In genomic region chr11:75765161-75765560, GRCm38 (mm10) we compare ENCODE assay signal across 24 mouse cellular contexts. TPM values are rescaled to one million over a fixed set of nuclear protein-coding genes. Genes with fewer than 3 reads are reported as not detected.
"Had no signal": no experiment of that assay in that cellular context is flagged by ENCODE, and none has a peak within 500 bp of the region (broad histone marks: within the 10 kb centered on the region; RNA-seq: fewer than 3 reads in every experiment).

No protein-coding gene starts in this region.

- H3K4me2 ChIP-seq: heart, embryonic 12.5 days; hindbrain, embryonic 13.5 days; hindbrain, embryonic 15.5 days; kidney, embryonic 15.5 days; limb, embryonic 13.5 days; limb, embryonic 15.5 days; liver, embryonic 12.5 days had no signal

- ATAC-seq: hindbrain, postnatal 0 days; intestine, embryonic 16.5 days; liver, embryonic 12.5 days had no signal

- H3K9me3 ChIP-seq: heart, embryonic 12.5 days; hindbrain, embryonic 13.5 days; hindbrain, embryonic 15.5 days; kidney, embryonic 15.5 days; limb, embryonic 13.5 days; limb, embryonic 15.5 days; liver, embryonic 12.5 days had no signal

- H3K27ac ChIP-seq: heart, adult 2 months; hindbrain, embryonic 13.5 days; hindbrain, embryonic 15.5 days; hindbrain, postnatal 0 days; kidney, embryonic 15.5 days; kidney, postnatal 0 days; left cerebral cortex, adult 2 months; limb, embryonic 13.5 days; limb, embryonic 15.5 days; liver, embryonic 12.5 days had no signal

- H3K4me1 ChIP-seq: limb, embryonic 13.5 days had no signal

- DNase-seq: gastrocnemius, postnatal 10 days; gastrocnemius, postnatal 25 days; heart, adult 11 months; heart, adult 2 months; heart, postnatal 10 days; heart, postnatal 36 days; kidney, adult 11 months; kidney, adult 2 months; kidney, adult 9 months; kidney, postnatal 14 days; kidney, postnatal 36 days; layer of hippocampus, adult 9-11 months had no signal

- H3K27me3 ChIP-seq: heart, embryonic 12.5 days; hindbrain, embryonic 13.5 days; hindbrain, embryonic 15.5 days; kidney, embryonic 15.5 days; limb, embryonic 13.5 days; limb, embryonic 15.5 days; liver, embryonic 12.5 days had no signal

- H3K4me3 ChIP-seq: heart, adult 2 months; heart, embryonic 12.5 days; hindbrain, embryonic 13.5 days; hindbrain, embryonic 15.5 days; kidney, embryonic 15.5 days; left cerebral cortex, adult 2 months; limb, embryonic 13.5 days; limb, embryonic 15.5 days; liver, embryonic 12.5 days had no signal

- H3K9ac ChIP-seq: heart, embryonic 12.5 days; hindbrain, embryonic 13.5 days; hindbrain, embryonic 15.5 days; kidney, embryonic 15.5 days; limb, embryonic 13.5 days; limb, embryonic 15.5 days; liver, embryonic 12.5 days had no signal

RNA-seq across cellular contexts. Expression of gene Doc2b, which starts 30.7 kb away (rescaled TPM):
- total RNA-seq: hematopoietic stem cell, adult 5-6 weeks had no signal
